Mouse (Mus musculus) myocyte (in vitro differentiated cells): ENCODE measurements around the gene Crebrf.

Experiments used
- CEBPB ChIP-seq: IDR thresholded peaks from 2 replicates; pipeline ENCODE4 v1.6.1; 2011; ENCODE audit warnings: mild to moderate bottlenecking, moderate library complexity; ENCODE audit not compliant: poor library complexity, insufficient read depth, severe bottlenecking
- E2F4 ChIP-seq: IDR thresholded peaks from one replicate; pipeline ENCODE4 v1.6.1; 2011; ENCODE audit warnings: mild to moderate bottlenecking, control low read depth, moderate library complexity; ENCODE audit not compliant: insufficient read depth
- MAX ChIP-seq: IDR thresholded peaks from one replicate; pipeline ENCODE4 v1.6.1; 2011; ENCODE audit warnings: low read depth, mild to moderate bottlenecking, control low read depth
- MYOD1 ChIP-seq, 3 experiments: IDR thresholded peaks; one replicate each; pipeline ENCODE4 v1.6.1; 2011; ENCODE audit warnings: control low read depth in 2 of 3, low read depth in 2 of 3, mild to moderate bottlenecking in 2 of 3, moderate library complexity in 1 of 3; ENCODE audit not compliant: insufficient read length in 2 of 3, control insufficient read depth in 1 of 3
- MYOG ChIP-seq, 3 experiments: IDR thresholded peaks; one replicate each; pipeline ENCODE4 v1.6.1; 2011; ENCODE audit warnings: control low read depth in 2 of 3, low read depth in 2 of 3, mild to moderate bottlenecking in 2 of 3; ENCODE audit not compliant: insufficient read length in 2 of 3, control insufficient read depth in 1 of 3, insufficient read depth in 1 of 3
- POLR2A ChIP-seq: IDR thresholded peaks from one replicate; pipeline ENCODE4 v1.6.1; 2011; ENCODE audit warnings: low read depth, mild to moderate bottlenecking, control low read depth, moderate library complexity; ENCODE audit not compliant: insufficient read length
- POLR2AphosphoS2 ChIP-seq: IDR thresholded peaks from one replicate; pipeline ENCODE4 v1.6.1; 2011; ENCODE audit warnings: low read depth, control low read depth; ENCODE audit not compliant: insufficient read length
- REST ChIP-seq: IDR thresholded peaks from one replicate; pipeline ENCODE4 v1.6.1; 2011; ENCODE audit warnings: mild to moderate bottlenecking, control low read depth, moderate library complexity; ENCODE audit not compliant: insufficient read depth, insufficient read length
- TCF12 ChIP-seq: IDR thresholded peaks from one replicate; pipeline ENCODE4 v1.6.1; 2011; ENCODE audit warnings: mild to moderate bottlenecking, control low read depth; ENCODE audit not compliant: poor library complexity, insufficient read depth, severe bottlenecking
- USF1 ChIP-seq: IDR thresholded peaks from one replicate; pipeline ENCODE4 v1.6.1; 2011; ENCODE audit warnings: low read depth, mild to moderate bottlenecking, control low read depth, moderate library complexity

GRCm38 (mm10) chr17:26693424-26693823 lies 22.0 kb upstream of the Crebrf start:
- TF ChIP-seq TCF12 (no peak), POLR2A (no peak), MYOD1 (IDR thresholded peaks at IDR 0.05; ENCODE audit: control insufficient read depth in 1 of 3, insufficient read length in 2 of 3, low read depth in 2 of 3) (no peak), USF1 (no peak), REST (no peak), E2F4 (no peak), MYOG (IDR thresholded peaks at IDR 0.05; ENCODE audit: control insufficient read depth in 1 of 3, insufficient read depth in 1 of 3, insufficient read length in 2 of 3, low read depth in 2 of 3) (no peak), MAX (no peak), CEBPB (no peak), POLR2AphosphoS2 (no peak)
